8 mouse cellular contexts compared by ENCODE assay signal in the genomic region with DNA sequence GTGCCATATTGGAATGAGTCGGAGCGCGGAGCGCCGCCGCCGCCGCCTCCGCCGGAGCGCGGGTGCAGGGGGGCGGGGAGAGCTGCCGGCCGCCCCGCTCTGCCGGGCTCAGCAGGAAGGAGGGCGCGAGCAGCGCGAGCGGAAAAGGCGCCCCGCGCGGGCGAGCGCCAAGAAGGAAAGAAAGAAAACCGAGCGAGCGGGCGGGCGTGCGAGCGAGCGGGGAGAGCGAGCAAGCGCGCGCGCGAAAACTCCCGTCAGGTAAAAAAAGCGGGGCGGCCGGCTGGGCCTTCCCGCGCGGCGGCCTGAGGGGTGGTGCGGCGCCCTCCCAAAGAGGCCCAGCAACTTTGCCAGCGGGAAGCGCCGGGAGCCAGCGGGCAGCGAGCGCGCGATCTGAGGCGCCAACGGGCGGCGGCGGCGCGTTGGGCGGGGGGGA. TPM values are rescaled to one million over a fixed set of nuclear protein-coding genes. Genes with fewer than 3 reads are reported as not detected.
DNase-seq lines count a peak whose midpoint lies in the region; ATAC-seq and TF ChIP-seq lines count a peak whose summit lies in the region.

No protein-coding gene starts in this region.

- no peaks in the 10 kb centered on the region for H3K36me3 ChIP-seq in CH12.LX (replicated peaks in 1 of 2; ENCODE audit: control insufficient read depth in 1 of 2, insufficient read depth in 1 of 2, low read length in 1 of 2)
- no peaks in the 10 kb centered on the region for H3K36me3 ChIP-seq in heart, embryonic 16.5 days (ENCODE audit: control insufficient read depth, insufficient read depth)
- no peaks in the 10 kb centered on the region for H3K36me3 ChIP-seq in liver, embryonic 16.5 days (ENCODE audit: control insufficient read depth, insufficient read depth)
- H3K36me3 ChIP-seq in neural tube, embryonic 14.5 days (ENCODE audit: control insufficient read depth, insufficient read depth, low read length) = no peaks in the 10 kb centered on the region

- peaks cover 30% of the 10 kb centered on the region for H3K79me2 ChIP-seq in CH12.LX (replicated peaks; ENCODE audit: control insufficient read depth, extremely low read depth, insufficient read depth, poor library complexity, severe bottlenecking)

- DNase-seq in CH12.LX (ENCODE audit: extremely low read depth) = peak; percentile 39
- peak; percentile 81 for DNase-seq in layer of hippocampus, adult 11-12 months (ENCODE audit: low spot score)
- peak; percentile 82 for DNase-seq in testis, postnatal 14 days (ENCODE audit: low spot score)

- dilution Hi-C loops in CH12.LX (cut with MboI; ENCODE audit: extremely low pct_ligation_motif_present, extremely low pct_unique_long_range_greater_than_20kb, low sequenced_read_pairs) = no loop called here

- peaks cover 10 to 18% of the 10 kb centered on the region in 2 experiments; a peak in 3 of 4 replicates for H3K4me1 ChIP-seq in CH12.LX (ENCODE audit: control insufficient read depth in 1 of 2, insufficient read depth in 2 of 2)
- no peaks in the 10 kb centered on the region; the same call in none of the 2 replicates for H3K4me1 ChIP-seq in bone marrow, adult 2 months (ENCODE audit: control insufficient read depth, insufficient read depth, low read length)
- peaks cover 4% of the 10 kb centered on the region for H3K4me1 ChIP-seq in heart, embryonic 16.5 days (ENCODE audit: control insufficient read depth, insufficient read depth, low read length)
- peaks cover 13% of the 10 kb centered on the region for H3K4me1 ChIP-seq in liver, embryonic 16.5 days (ENCODE audit: control insufficient read depth, low read depth, low read length)
- H3K4me1 ChIP-seq in neural tube, embryonic 14.5 days (ENCODE audit: control insufficient read depth, insufficient read depth, low read length) = peaks cover 7% of the 10 kb centered on the region; the same call in 1 of the 2 replicates

- TF ChIP-seq CTCF in CH12.LX (conservative IDR thresholded peaks at IDR 0.05 in 1 of 2, IDR thresholded peaks at IDR 0.05 in 1 of 2; ENCODE audit: low read depth in 2 of 2, low read length in 2 of 2) = no peak
- no peak for TF ChIP-seq CTCF in bone marrow, adult 2 months (IDR thresholded peaks at IDR 0.05; ENCODE audit: control insufficient read depth, insufficient read depth, low read length)

- no peak for TF ChIP-seq RAD21 in CH12.LX (IDR thresholded peaks at IDR 0.05; ENCODE audit: low read depth, low read length)

- TF ChIP-seq POLR2A in CH12.LX (IDR thresholded peaks at IDR 0.05; ENCODE audit: low read depth, low read length) = peak; percentile 66
- no peak for TF ChIP-seq POLR2A in bone marrow, adult 2 months (IDR thresholded peaks at IDR 0.05; ENCODE audit: borderline replicate concordance, control insufficient read depth, low read depth, low read length)

- in situ Hi-C loops in CH12.LX (cut with MboI; ENCODE audit: low pct_ligation_motif_present, low pct_unique_long_range_greater_than_20kb, low sequenced_read_pairs) = loop anchor here (10.0 kb wide), 1 partner anchor 119 kb away; no protein-coding TSS in a partner anchor

- peak overlapping the region; percentile 47 to 76 (median 75) for H3K4me3 ChIP-seq in CH12.LX (replicated peaks in 1 of 3; ENCODE audit: low read depth in 2 of 3, low read length in 2 of 3, poor library complexity in 1 of 3)
- H3K4me3 ChIP-seq in bone marrow, adult 2 months (replicated peaks; ENCODE audit: control insufficient read depth, low read depth, low read length) = peak overlapping the region; percentile 87
- H3K4me3 ChIP-seq in heart, embryonic 16.5 days (ENCODE audit: low read length) = peak overlapping the region; percentile 94
- H3K4me3 ChIP-seq in liver, embryonic 16.5 days (ENCODE audit: low read depth, low read length) = peak overlapping the region; percentile 95
- peak overlapping the region; percentile 92 for H3K4me3 ChIP-seq in neural tube, embryonic 14.5 days (ENCODE audit: low read depth, low read length)

- H3K9me3 ChIP-seq in CH12.LX (replicated peaks; ENCODE audit: low read length) = no peaks in the 10 kb centered on the region
- H3K9me3 ChIP-seq in heart, embryonic 16.5 days (replicated peaks; ENCODE audit: control insufficient read depth, low read length) = no peaks in the 10 kb centered on the region
- no peaks in the 10 kb centered on the region for H3K9me3 ChIP-seq in liver, embryonic 16.5 days (replicated peaks; ENCODE audit: control insufficient read depth, low read length)
- no peaks in the 10 kb centered on the region for H3K9me3 ChIP-seq in neural tube, embryonic 14.5 days (ENCODE audit: control insufficient read depth, low read length)

- peaks cover 10% of the 10 kb centered on the region for H3K27me3 ChIP-seq in CH12.LX (replicated peaks)
- H3K27me3 ChIP-seq in heart, embryonic 16.5 days (ENCODE audit: control insufficient read depth, insufficient read depth, low read length) = peaks cover 4% of the 10 kb centered on the region; the same call in 1 of the 2 replicates
- H3K27me3 ChIP-seq in liver, embryonic 16.5 days (ENCODE audit: control insufficient read depth, insufficient read depth, low read depth, low read length) = peaks cover 10% of the 10 kb centered on the region
- peaks cover 2% of the 10 kb centered on the region; the same call in 1 of the 2 replicates for H3K27me3 ChIP-seq in neural tube, embryonic 14.5 days (ENCODE audit: control insufficient read depth, insufficient read depth, low read length)

- peak; percentile 64; the same call in 1 of the 2 replicates for ATAC-seq in erythroid progenitor cell, adult 5-6 weeks (replicated peaks; ENCODE audit: low FRiP score, poor library complexity, severe bottlenecking)
- ATAC-seq in heart, embryonic 16.5 days (replicated peaks; ENCODE audit: extremely low read depth, insufficient read depth, low FRiP score) = peak; percentile 87
- peak; percentile 73 for ATAC-seq in liver, embryonic 16.5 days (ENCODE audit: low read depth)
- ATAC-seq in neural tube, embryonic 14.5 days (ENCODE audit: low read depth) = peak; percentile 89

- peak overlapping the region; percentile 94 for H3K9ac ChIP-seq in CH12.LX (ENCODE audit: insufficient read depth, low read depth)
- peak overlapping the region; percentile 93 for H3K9ac ChIP-seq in heart, embryonic 16.5 days (ENCODE audit: low read length)
- H3K9ac ChIP-seq in liver, embryonic 16.5 days (ENCODE audit: low read depth, low read length) = peak overlapping the region; percentile 90
- peak overlapping the region; percentile 81 for H3K9ac ChIP-seq in neural tube, embryonic 14.5 days (replicated peaks; ENCODE audit: low read depth, low read length)

- under 1% methylated on average over 61 of the region's 68 CpGs for WGBS in bone marrow, adult 2 months
- under 1% methylated on average over 54 of the region's 68 CpGs for WGBS in heart, embryonic 16.5 days
- WGBS in liver, embryonic 16.5 days (ENCODE audit: insufficient replicate concordance) = under 1% methylated on average over 56 of the region's 68 CpGs
- WGBS in neural tube, embryonic 14.5 days = under 1% methylated on average over 51 of the region's 68 CpGs

- TF ChIP-seq EP300 in CH12.LX (IDR thresholded peaks at IDR 0.05; ENCODE audit: low read length) = no peak

- peak overlapping the region; percentile 42; the same call in 1 of the 2 replicates for H3K4me2 ChIP-seq in CH12.LX (ENCODE audit: insufficient read depth, low read depth, poor library complexity, severe bottlenecking)
- H3K4me2 ChIP-seq in heart, embryonic 16.5 days (ENCODE audit: low read depth, low read length) = peak overlapping the region; percentile 97
- H3K4me2 ChIP-seq in liver, embryonic 16.5 days (ENCODE audit: low read depth, low read length) = peak overlapping the region; percentile 99
- H3K4me2 ChIP-seq in neural tube, embryonic 14.5 days (ENCODE audit: low read depth, low read length) = peak overlapping the region; percentile 79

- H3K27ac ChIP-seq in CH12.LX (ENCODE audit: insufficient read depth, low read depth) = peak overlapping the region; percentile 50; the same call in 1 of the 2 replicates
- peak overlapping the region; percentile 69; the same call in 1 of the 2 replicates for H3K27ac ChIP-seq in bone marrow, adult 2 months (ENCODE audit: control insufficient read depth, insufficient read depth, low read depth, low read length, poor library complexity)
- peak overlapping the region; percentile 88 for H3K27ac ChIP-seq in heart, embryonic 16.5 days (ENCODE audit: low read length)
- peak overlapping the region; percentile 89 for H3K27ac ChIP-seq in liver, embryonic 16.5 days (ENCODE audit: low read length)
- peak overlapping the region; percentile 93 for H3K27ac ChIP-seq in neural tube, embryonic 14.5 days (ENCODE audit: low read depth, low read length)

TF ChIP-seq in CH12.LX, 34 proteins besides CTCF, POLR2A, EP300 and RAD21:
- TF ChIP-seq BHLHE40 (IDR thresholded peaks at IDR 0.05; ENCODE audit: low read depth, low read length) (no peak; the same call in 1 of the 2 replicates), MXI1 (IDR thresholded peaks at IDR 0.05; ENCODE audit: low read depth, low read length) (peak; percentile 1; the same call in 1 of the 2 replicates), ZNF384 (IDR thresholded peaks at IDR 0.05; ENCODE audit: low read depth, low read length) (peak; percentile 22; the same call in 1 of the 2 replicates), UBTF (IDR thresholded peaks at IDR 0.05; ENCODE audit: low read depth, low read length) (0 out of 2 replicates have a peak, but pooled peaks have one; percentile 29), JUND (conservative IDR thresholded peaks at IDR 0.05; ENCODE audit: low read depth, low read length) (no peak), ELF1 (IDR thresholded peaks at IDR 0.05; ENCODE audit: low read depth, low read length) (0 out of 2 replicates have a peak, but pooled peaks have one; percentile 32), POLR2AphosphoS2 (IDR thresholded peaks at IDR 0.05; ENCODE audit: low read depth, low read length) (no peak), SMC3 (IDR thresholded peaks at IDR 0.05; ENCODE audit: low read depth, low read length) (no peak)

RNA-seq across cellular contexts. Expression of a gene that starts 1.0 kb away (rescaled TPM):
- total RNA-seq in CH12.LX (2012; rRNA removed) (5.1 and 5.8 TPM in 2 replicates), CH12.LX (2014; rRNA removed) (2.0 and 2.4 TPM in 2 replicates)
- polyA plus RNA-seq in CH12.LX (2012; ENCODE audit: insufficient read length, low read depth) = 5.6 and 6.0 TPM in 2 replicates
- 7.7 and 8.9 TPM in 2 replicates for polyA plus RNA-seq in bone marrow, adult 2 months (2011; ENCODE audit: insufficient read depth, insufficient read length, low replicate concordance, missing spikeins)
- total RNA-seq in erythroid progenitor cell, adult 5-6 weeks (2015; ENCODE audit: low replicate concordance) = 22.7 and 36.0 TPM in 2 replicates
- total RNA-seq in erythroid progenitor cell, adult 5-6 weeks (2017; ENCODE audit: low replicate concordance) = 13.4 and 27.0 TPM in 2 replicates
- 9.2 and 9.5 TPM in 2 replicates for polyA plus RNA-seq in heart, embryonic 16.5 days (2015; fragmentation: Nextera tagmentation; extraction: Ambion mirVana)
- 11.0 and 12.0 TPM in 2 replicates for polyA plus RNA-seq in liver, embryonic 16.5 days (2015; fragmentation: Nextera tagmentation; extraction: Ambion mirVana)
- 20.7 and 22.1 TPM in 2 replicates for polyA plus RNA-seq in neural tube, embryonic 14.5 days (2014; fragmentation: Nextera tagmentation; extraction: Ambion mirVana)

Comparison
In these comparisons a context has a peak if more than half of its experiments do, and no peak if none do; other contexts are left out.
1. Peak in every context shown above with its lines: DNase-seq, ATAC-seq, H3K4me3 ChIP-seq and H3K27ac ChIP-seq.
2. H3K4me2 ChIP-seq: peak in every context shown above with its lines; median percentile 99 in liver, embryonic 16.5 days; 97 in heart, embryonic 16.5 days; 79 in neural tube, embryonic 14.5 days; 42 in CH12.LX.